Mouse (Mus musculus): ENCODE data around the gene Tspan17.

The Tspan17 gene

GRCm38 (mm10) chr13:54788740-54789560 is at the start of gene Tspan17:
Gene Tspan17, plus strand, starts transcription at chr13:54789377.
- peak; percentile 94 for DNase-seq (ENCODE audit: low read depth, low spot score)

- DNase-seq (ENCODE audit: low read depth, low spot score), result no peak
Observed at GRCm38 (mm10) chr13:54746110-54746509, 43.1 kb upstream of the Tspan17 start.

- no peak for DNase-seq (ENCODE audit: low read depth, low spot score)
Observed at GRCm38 (mm10) chr13:54746896-54747295, 42.3 kb upstream of the Tspan17 start.

GRCm38 (mm10) chr13:54748190-54748589 is 41.0 kb upstream of the Tspan17 start:
- DNase-seq (ENCODE audit: low read depth, low spot score), result no peak

- DNase-seq (ENCODE audit: low read depth, low spot score), result no peak
Observed at GRCm38 (mm10) chr13:54748721-54749060, 40.5 kb upstream of the Tspan17 start.

- no peak for DNase-seq (ENCODE audit: low read depth, low spot score)
Observed at GRCm38 (mm10) chr13:54749061-54749863, 39.9 kb upstream of the Tspan17 start.

GRCm38 (mm10) chr13:54749864-54750411 is 39.2 kb upstream of the Tspan17 start, which contains the start of gene Gprin1:
Gene Gprin1, minus strand, starts transcription at chr13:54749874.
- no peak for DNase-seq (ENCODE audit: low read depth, low spot score)

- DNase-seq (ENCODE audit: low read depth, low spot score), result no peak
Observed at GRCm38 (mm10) chr13:54750699-54751098, 38.5 kb upstream of the Tspan17 start.

GRCm38 (mm10) chr13:54752656-54753055 is 36.5 kb upstream of the Tspan17 start:
- peak; percentile 85 for DNase-seq (ENCODE audit: low read depth, low spot score)

GRCm38 (mm10) chr13:54753733-54754132 is 35.4 kb upstream of the Tspan17 start:
- no peak for DNase-seq (ENCODE audit: low read depth, low spot score)

- no peak for DNase-seq (ENCODE audit: low read depth, low spot score)
Observed at GRCm38 (mm10) chr13:54754169-54755080, 34.8 kb upstream of the Tspan17 start.

- DNase-seq (ENCODE audit: low read depth, low spot score), result peak; percentile 89
Observed at GRCm38 (mm10) chr13:54755201-54755830, 33.9 kb upstream of the Tspan17 start.

- DNase-seq (ENCODE audit: low read depth, low spot score), result no peak
Observed at GRCm38 (mm10) chr13:54756156-54756712, 32.9 kb upstream of the Tspan17 start.

- DNase-seq (ENCODE audit: low read depth, low spot score), result no peak
Observed at GRCm38 (mm10) chr13:54757093-54757830, 31.9 kb upstream of the Tspan17 start.

GRCm38 (mm10) chr13:54758045-54758755 is 31.0 kb upstream of the Tspan17 start:
- peak; percentile 95 for DNase-seq (ENCODE audit: low read depth, low spot score)

GRCm38 (mm10) chr13:54758756-54759470 is 30.3 kb upstream of the Tspan17 start:
- no peak for DNase-seq (ENCODE audit: low read depth, low spot score)

GRCm38 (mm10) chr13:54759496-54759895 is 29.7 kb upstream of the Tspan17 start:
- no peak for DNase-seq (ENCODE audit: low read depth, low spot score)

- peak; percentile 95 for DNase-seq (ENCODE audit: low read depth, low spot score)
Observed at GRCm38 (mm10) chr13:54760164-54760795, 28.9 kb upstream of the Tspan17 start.

All from telencephalon, adult 2 months (tissue).